Mouse (Mus musculus) midbrain, embryonic 15.5 days (tissue): ENCODE data around the gene Sox15. TPM values are rescaled to one million over a fixed set of nuclear protein-coding genes. Genes with fewer than 3 reads are reported as not detected.
"Not testable (repeated sequence)": the region's sequence is repeated elsewhere in the genome, so short reads cannot be mapped to it uniquely, and the experiment has no call there.

Experiments
- ATAC-seq: fragments of 200-750 bp; cut with Nextera tagmentation; replicated peaks from 2 replicates; pipeline ENCODE4 v1.8.0; 2017; ENCODE audit warnings: moderate TSS enrichment
- H3K27ac ChIP-seq: fragments of 300-500 bp; sonication (generic); 2 replicates; pipeline ENCODE4 v1.5.1; 2015; ENCODE audit warnings: mild to moderate bottlenecking, inconsistent platforms
- H3K27me3 ChIP-seq: fragments of 300-500 bp; sonication (generic); replicated peaks from 2 replicates; pipeline ENCODE4 v1.6.1; 2015; ENCODE audit warnings: inconsistent platforms
- H3K36me3 ChIP-seq: fragments of 300-500 bp; sonication (generic); replicated peaks from 2 replicates; pipeline ENCODE4 v1.6.1; 2015; ENCODE audit warnings: inconsistent platforms
- H3K4me1 ChIP-seq: fragments of 300-500 bp; sonication (generic); 2 replicates; pipeline ENCODE4 v1.6.1; 2015; ENCODE audit warnings: inconsistent platforms
- H3K4me2 ChIP-seq: fragments of 300-500 bp; sonication (generic); 2 replicates; pipeline ENCODE4 v1.6.1; 2015; ENCODE audit warnings: inconsistent platforms, mild to moderate bottlenecking, moderate library complexity
- H3K4me3 ChIP-seq: fragments of 300-500 bp; sonication (generic); 2 replicates; pipeline ENCODE4 v1.5.1; 2015; ENCODE audit warnings: mild to moderate bottlenecking, inconsistent platforms
- H3K9ac ChIP-seq: fragments of 300-500 bp; sonication (generic); 2 replicates; pipeline ENCODE4 v1.6.1; 2015; ENCODE audit warnings: mild to moderate bottlenecking, inconsistent platforms
- H3K9me3 ChIP-seq: fragments of 300-500 bp; sonication (generic); 2 replicates; pipeline ENCODE4 v1.6.1; 2016; ENCODE audit warnings: inconsistent platforms
- WGBS: fragments of 180-500 bp; shearing (Covaris S2); methylation state at CpG from one replicate; pipeline ENCODE4 v1.1.7; 2015; ENCODE audit warnings: mixed read lengths; 5-methylcytosine and 5-hydroxymethylcytosine counted together
- polyA plus RNA-seq: library from polyadenylated mRNA; unstranded; fragments of >200 nt; fragmentation: Nextera tagmentation; extraction: Ambion mirVana; gene quantifications from 2 replicates; pipeline ENCODE4 v1.2.1, GENCODE M21; 2015

The Sox15 gene
- 0.20 TPM in 1 of 2 replicates, not detected in the other for polyA plus RNA-seq

DNA sequence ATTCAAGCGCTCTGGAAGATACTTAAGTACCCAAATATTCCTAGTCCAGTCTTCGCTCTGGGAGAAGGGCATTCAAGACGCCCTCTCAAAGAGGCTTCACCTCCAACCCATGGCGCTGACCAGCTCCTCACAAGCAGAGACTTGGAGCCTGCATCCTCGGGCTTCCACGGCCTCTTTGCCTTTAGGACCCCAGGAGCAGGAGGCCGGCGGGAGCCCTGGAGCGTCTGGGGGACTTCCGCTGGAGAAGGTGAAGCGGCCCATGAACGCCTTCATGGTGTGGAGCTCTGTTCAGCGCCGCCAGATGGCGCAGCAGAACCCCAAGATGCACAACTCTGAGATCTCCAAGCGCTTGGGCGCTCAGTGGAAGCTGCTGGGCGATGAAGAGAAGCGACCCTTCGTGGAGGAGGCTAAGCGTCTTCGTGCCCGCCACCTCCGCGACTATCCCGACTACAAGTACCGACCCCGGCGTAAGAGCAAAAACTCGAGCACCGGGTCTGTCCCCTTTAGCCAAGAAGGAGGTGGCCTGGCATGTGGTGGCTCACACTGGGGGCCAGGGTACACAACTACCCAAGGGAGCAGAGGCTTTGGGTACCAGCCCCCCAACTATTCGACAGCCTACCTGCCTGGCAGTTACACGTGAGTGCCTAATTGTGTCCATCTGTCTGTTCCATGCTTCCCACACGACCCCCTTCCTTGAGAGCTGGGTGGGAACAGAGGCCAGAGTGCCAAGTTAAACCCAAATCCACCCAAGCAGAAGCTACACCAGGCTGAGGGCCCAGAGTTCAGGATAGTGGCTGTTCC lies at the start of gene Sox15:
Gene Sox15 (plus strand): TSS at position 51 of the 801 bp plus-strand sequence.
- Histone ChIP-seq H3K27ac (no peak within 1 kb of the TSS), H3K36me3 (peaks cover 44% of the 10 kb centered on the region), H3K9me3 (no peaks in the 10 kb centered on the region), H3K9ac (no peak within 1 kb of the TSS), H3K27me3 (no peaks in the 10 kb centered on the region), H3K4me3 (no peak within 1 kb of the TSS), H3K4me1 (peaks cover 13% of the 10 kb centered on the region), H3K4me2 (no peak within 1 kb of the TSS)
- peak; percentile 57; the same call in 1 of the 2 replicates for ATAC-seq
- WGBS, result 23% methylated on average over 34 of the region's 34 CpGs

- Histone ChIP-seq H3K27me3 (no peaks in the 10 kb centered on the region), H3K27ac (peak within 1 kb of the TSS; percentile 81), H3K9ac (peak within 1 kb of the TSS; percentile 75), H3K9me3 (no peaks in the 10 kb centered on the region), H3K4me2 (peak within 1 kb of the TSS; percentile 90), H3K36me3 (peaks cover 8% of the 10 kb centered on the region; the same call in 1 of the 2 replicates), H3K4me3 (peak within 1 kb of the TSS; percentile 79), H3K4me1 (peaks cover 23% of the 10 kb centered on the region)
- WGBS, result 2% methylated on average over 32 of the region's 32 CpGs
- ATAC-seq, result peak; percentile 93
Measured at GRCm38 (mm10) chr11:69605726-69606490, 49.2 kb upstream of the Sox15 start, which contains the start of gene Atp1b2. Gene Atp1b2 (minus strand): TSS chr11:69605942.

- Histone ChIP-seq H3K4me2 (peak overlapping the region; percentile 90), H3K4me3 (peak overlapping the region; percentile 79), H3K36me3 (peaks cover 3% of the 10 kb centered on the region; the same call in 1 of the 2 replicates), H3K27me3 (no peaks in the 10 kb centered on the region), H3K9ac (no peak overlapping the region), H3K27ac (peak overlapping the region; percentile 81), H3K4me1 (peaks cover 23% of the 10 kb centered on the region), H3K9me3 (no peaks in the 10 kb centered on the region)
- 65% methylated on average over 2 of the region's 2 CpGs for WGBS
- no peak for ATAC-seq
Measured at GRCm38 (mm10) chr11:69606491-69606795, 48.7 kb upstream of the Sox15 start.

GRCm38 (mm10) chr11:69606832-69607231 lies 48.3 kb upstream of the Sox15 start:
- H3K9ac ChIP-seq, result no peak overlapping the region
- no peak overlapping the region for H3K4me2 ChIP-seq
- no peaks in the 10 kb centered on the region for H3K36me3 ChIP-seq
- no peak for ATAC-seq
- H3K4me3 ChIP-seq, result no peak overlapping the region
- WGBS, result 87% methylated on average over 2 of the region's 2 CpGs
- H3K9me3 ChIP-seq, result no peaks in the 10 kb centered on the region
- H3K27me3 ChIP-seq, result no peaks in the 10 kb centered on the region
- no peak overlapping the region for H3K27ac ChIP-seq
- H3K4me1 ChIP-seq, result peaks cover 23% of the 10 kb centered on the region

GRCm38 (mm10) chr11:69608525-69608924 lies 46.6 kb upstream of the Sox15 start:
- Histone ChIP-seq H3K9me3 (no peaks in the 10 kb centered on the region), H3K27me3 (no peaks in the 10 kb centered on the region), H3K4me2 (no peak overlapping the region), H3K36me3 (no peaks in the 10 kb centered on the region), H3K4me3 (no peak overlapping the region), H3K9ac (no peak overlapping the region), H3K27ac (no peak overlapping the region), H3K4me1 (peaks cover 19% of the 10 kb centered on the region)
- 87% methylated on average over 3 of the region's 3 CpGs for WGBS
- ATAC-seq, result no peak

GRCm38 (mm10) chr11:69609416-69609815 lies 45.7 kb upstream of the Sox15 start:
- no peaks in the 10 kb centered on the region for H3K27me3 ChIP-seq
- H3K4me3 ChIP-seq, result no peak overlapping the region
- H3K27ac ChIP-seq, result no peak overlapping the region
- no peak overlapping the region for H3K4me2 ChIP-seq
- peaks cover 10% of the 10 kb centered on the region for H3K4me1 ChIP-seq
- no peak for ATAC-seq
- no peaks in the 10 kb centered on the region for H3K9me3 ChIP-seq
- WGBS, result 68% methylated on average over 7 of the region's 7 CpGs
- no peaks in the 10 kb centered on the region for H3K36me3 ChIP-seq
- no peak overlapping the region for H3K9ac ChIP-seq

GRCm38 (mm10) chr11:69610899-69611298 lies 44.2 kb upstream of the Sox15 start:
- H3K4me1 ChIP-seq, result peaks cover 5% of the 10 kb centered on the region; the same call in 1 of the 2 replicates
- 0 out of 2 replicates have a peak, but pooled peaks cover 3% of the 10 kb centered on the region for H3K27me3 ChIP-seq
- H3K36me3 ChIP-seq, result no peaks in the 10 kb centered on the region
- no peak overlapping the region for H3K9ac ChIP-seq
- no peak for ATAC-seq
- H3K4me2 ChIP-seq, result no peak overlapping the region
- WGBS, result 63% methylated on average over 4 of the region's 4 CpGs
- no peaks in the 10 kb centered on the region for H3K9me3 ChIP-seq
- H3K27ac ChIP-seq, result no peak overlapping the region
- H3K4me3 ChIP-seq, result no peak overlapping the region

DNA sequence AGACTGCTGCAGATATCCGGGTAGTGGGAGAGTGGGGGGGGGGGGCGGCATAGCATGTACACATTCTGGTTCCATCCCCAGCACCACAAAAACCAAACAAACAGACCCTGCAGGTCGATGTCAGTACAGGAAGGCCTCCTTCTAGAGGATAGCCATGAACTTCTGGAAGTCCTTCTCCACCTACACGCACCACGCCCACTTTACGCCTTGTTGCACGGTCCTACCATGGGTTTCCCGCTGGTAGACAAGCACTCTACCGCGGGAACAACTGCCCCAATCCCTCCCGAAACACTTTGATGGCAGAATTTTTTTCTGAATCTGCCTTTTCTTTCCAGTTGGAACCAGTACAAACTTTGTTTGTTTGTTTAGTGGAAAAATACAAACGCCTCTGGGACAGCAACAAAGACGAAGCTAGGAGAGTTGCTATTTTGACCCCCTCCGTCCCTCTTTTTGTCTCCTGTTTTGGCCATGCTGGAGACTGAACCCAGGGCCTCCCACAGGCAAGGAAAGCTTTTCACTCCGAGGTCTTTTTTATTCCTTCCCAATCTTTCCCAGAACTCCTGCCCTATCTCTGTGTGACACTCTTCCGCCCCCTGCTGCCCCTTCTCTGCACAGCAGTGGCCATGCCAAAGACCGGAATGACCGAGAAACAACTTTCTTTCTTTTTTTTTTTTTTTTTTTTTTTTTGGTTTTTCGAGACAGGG lies 41.4 kb upstream of the Sox15 start:
- Histone ChIP-seq H3K9me3 (no peaks in the 10 kb centered on the region), H3K4me2 (no peak overlapping the region), H3K4me3 (no peak overlapping the region), H3K27me3 (0 out of 2 replicates have a peak, but pooled peaks cover 3% of the 10 kb centered on the region), H3K27ac (no peak overlapping the region), H3K4me1 (no peaks in the 10 kb centered on the region), H3K36me3 (no peaks in the 10 kb centered on the region), H3K9ac (no peak overlapping the region)
- no peak for ATAC-seq
- WGBS, result 8% methylated on average over 19 of the region's 19 CpGs

GRCm38 (mm10) chr11:69614257-69614588 lies 40.9 kb upstream of the Sox15 start:
- not testable (repeated sequence) for H3K4me1 ChIP-seq

GRCm38 (mm10) chr11:69616781-69617180 lies 38.3 kb upstream of the Sox15 start:
- Histone ChIP-seq H3K4me2 (no peak overlapping the region), H3K27me3 (0 out of 2 replicates have a peak, but pooled peaks cover 3% of the 10 kb centered on the region), H3K4me1 (no peaks in the 10 kb centered on the region; the same call in 1 of the 2 replicates), H3K9ac (no peak overlapping the region), H3K27ac (no peak overlapping the region), H3K9me3 (no peaks in the 10 kb centered on the region), H3K36me3 (no peaks in the 10 kb centered on the region), H3K4me3 (no peak overlapping the region)
- WGBS, result 51% methylated on average over 10 of the region's 10 CpGs
- ATAC-seq, result no peak

More at GRCm38 (mm10) chr11:69614257-69614588, 40.9 kb upstream of the Sox15 start:
- 58% methylated on average over 11 of the region's 11 CpGs for WGBS
- H3K9ac ChIP-seq, H3K27ac ChIP-seq, H3K27me3 ChIP-seq, H3K9me3 ChIP-seq, H3K36me3 ChIP-seq, ATAC-seq, H3K4me3 ChIP-seq, H3K4me2 ChIP-seq: not testable (repeated sequence)

DNA sequence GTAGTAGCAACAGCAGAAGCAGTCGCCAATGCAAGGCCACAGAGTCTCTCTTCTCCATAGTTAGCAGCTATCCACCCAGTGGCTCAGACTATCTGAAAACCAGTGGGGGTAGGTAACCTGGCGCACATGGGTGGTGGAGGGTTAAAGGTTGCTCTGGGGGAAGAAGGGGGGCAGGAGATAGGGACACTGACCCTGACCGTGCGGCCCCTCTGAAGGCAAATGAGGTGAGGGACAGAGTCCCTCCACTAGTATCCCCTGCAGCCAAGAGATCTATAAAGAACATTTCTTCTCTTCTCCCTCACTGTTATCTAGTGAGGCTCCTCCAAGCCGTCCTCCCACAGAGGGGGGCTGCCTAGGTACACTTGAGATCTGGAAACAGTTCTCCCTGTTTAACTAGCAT lies 37.3 kb upstream of the Sox15 start, which contains the start of gene Shbg:
Gene Shbg (minus strand): TSS at position 101 of the 400 bp plus-strand sequence.
- ATAC-seq, result no peak
- H3K4me3 ChIP-seq, result no peak within 1 kb of the TSS
- no peaks in the 10 kb centered on the region for H3K9me3 ChIP-seq
- no peak within 1 kb of the TSS for H3K9ac ChIP-seq
- peaks cover 6% of the 10 kb centered on the region for H3K4me1 ChIP-seq
- H3K27me3 ChIP-seq, result 0 out of 2 replicates have a peak, but pooled peaks cover 3% of the 10 kb centered on the region
- H3K27ac ChIP-seq, result no peak within 1 kb of the TSS
- 78% methylated on average over 5 of the region's 5 CpGs for WGBS
- H3K4me2 ChIP-seq, result no peak within 1 kb of the TSS
- no peaks in the 10 kb centered on the region for H3K36me3 ChIP-seq
